Mouse (Mus musculus): ENCODE data around the gene Bnip2. TPM values are rescaled to one million over a fixed set of nuclear protein-coding genes. Genes with fewer than 3 reads are reported as not detected.
"Not testable (repeated sequence)": the region's sequence is repeated elsewhere in the genome, so short reads cannot be mapped to it uniquely, and the experiment has no call there.

The Bnip2 gene
- polyA plus RNA-seq, 1 experiment from 2014 or later, result 95.3 TPM

DNA sequence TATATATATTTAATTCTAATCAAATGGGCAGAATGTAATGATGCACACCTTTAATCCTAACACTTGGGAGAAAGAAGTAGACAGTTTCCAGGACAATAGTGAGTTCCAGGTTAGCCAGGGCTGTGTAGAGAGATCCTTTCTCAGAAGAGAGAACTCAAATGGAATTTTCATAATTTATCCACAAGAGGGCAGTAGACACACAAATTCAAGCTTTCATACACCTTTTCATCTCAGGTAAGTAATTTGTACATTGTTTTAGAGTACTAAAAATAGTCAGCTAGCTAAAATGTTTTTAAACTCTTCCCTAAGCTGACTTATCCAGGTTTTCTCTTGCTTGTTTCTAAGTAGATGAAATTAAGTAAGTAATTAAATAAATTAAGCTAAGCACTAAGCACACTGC lies 29.6 kb downstream of the Bnip2 start:
- Histone ChIP-seq H3K36me3 (ENCODE audit: control insufficient read depth, insufficient read depth, low read length) (peaks cover 3% of the 10 kb centered on the region; the same call in 1 of the 2 replicates), H3K4me1 (replicated peaks; ENCODE audit: control insufficient read depth, insufficient read depth, low read length) (peaks cover 30% of the 10 kb centered on the region)

DNA sequence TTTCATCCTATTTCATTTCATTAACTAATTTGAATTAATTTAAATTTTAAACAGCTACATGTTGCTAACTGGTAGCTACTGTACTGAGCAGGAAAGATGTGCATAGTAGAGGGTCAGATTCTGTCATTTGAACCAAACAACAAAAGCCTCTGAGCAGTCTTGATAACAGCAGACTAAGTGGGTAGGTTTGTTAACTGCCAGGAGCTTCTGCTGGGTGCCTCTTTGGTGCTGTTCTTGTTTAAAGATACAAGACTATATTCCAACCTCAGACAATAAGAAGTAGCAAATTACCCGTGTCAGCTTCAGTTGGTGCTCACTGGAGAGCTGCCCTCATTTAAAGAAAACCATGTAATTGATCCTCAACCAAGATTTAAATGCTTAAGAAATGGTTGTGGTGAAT lies 32.3 kb downstream of the Bnip2 start:
- 46% methylated on average over 1 of the region's 1 CpGs for WGBS

More for the DNA sequence above, 29.6 kb downstream of the Bnip2 start:
- no peak overlapping the region for H3K27ac ChIP-seq (ENCODE audit: low read depth, low read length)
- H3K4me2 ChIP-seq, result no peak overlapping the region
- H3K9ac ChIP-seq (ENCODE audit: low read depth, low read length), result no peak overlapping the region
- no peaks in the 10 kb centered on the region for H3K9me3 ChIP-seq (ENCODE audit: control insufficient read depth, low read length)
- no peak overlapping the region for H3K4me3 ChIP-seq (ENCODE audit: low read depth, low read length)
- ATAC-seq (replicated peaks; ENCODE audit: low FRiP score), result no peak
- no peaks in the 10 kb centered on the region for H3K27me3 ChIP-seq (replicated peaks; ENCODE audit: control insufficient read depth, insufficient read depth, low read length)
- no peak for DNase-seq (ENCODE audit: low spot score)

DNA sequence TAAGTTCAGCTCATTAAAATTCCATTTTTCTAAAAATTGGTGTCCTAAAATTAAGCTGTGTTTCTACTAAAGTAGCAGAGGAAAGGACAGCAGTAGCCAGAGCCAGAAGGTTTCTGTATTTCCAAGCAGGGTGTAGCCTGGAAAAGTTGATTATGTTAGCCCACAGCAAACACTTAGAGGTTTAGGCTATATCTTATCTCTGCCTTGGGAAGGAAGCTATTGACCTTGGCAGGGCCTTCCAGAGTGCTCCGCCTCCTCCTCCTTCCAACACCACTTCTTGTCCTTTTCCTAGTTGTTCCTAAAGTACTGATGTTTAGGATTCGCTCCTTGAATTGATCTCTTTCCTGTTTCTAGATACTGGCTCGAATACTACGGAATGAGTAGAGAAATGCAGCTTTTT lies 32.8 kb downstream of the Bnip2 start:
- Histone ChIP-seq H3K36me3 (ENCODE audit: control insufficient read depth, insufficient read depth, low read length) (peaks cover 3% of the 10 kb centered on the region; the same call in 1 of the 2 replicates), H3K9me3 (ENCODE audit: control insufficient read depth, low read length) (no peaks in the 10 kb centered on the region), H3K4me3 (ENCODE audit: low read depth, low read length) (no peak overlapping the region), H3K4me1 (replicated peaks; ENCODE audit: control insufficient read depth, insufficient read depth, low read length) (peaks cover 26% of the 10 kb centered on the region), H3K4me2 (peak overlapping the region; percentile 2; the same call in 1 of the 2 replicates), H3K27ac (ENCODE audit: low read depth, low read length) (no peak overlapping the region), H3K27me3 (replicated peaks; ENCODE audit: control insufficient read depth, insufficient read depth, low read length) (no peaks in the 10 kb centered on the region), H3K9ac (ENCODE audit: low read depth, low read length) (no peak overlapping the region)
- ATAC-seq (replicated peaks; ENCODE audit: low FRiP score), result 0 out of 2 replicates have a peak, but pooled peaks have one; percentile 42
- WGBS, result 76% methylated on average over 4 of the region's 4 CpGs
- no peak for DNase-seq (ENCODE audit: low spot score)

More for the DNA sequence above, 32.3 kb downstream of the Bnip2 start:
- Histone ChIP-seq H3K27ac (ENCODE audit: low read depth, low read length) (no peak overlapping the region), H3K4me1 (replicated peaks; ENCODE audit: control insufficient read depth, insufficient read depth, low read length) (peaks cover 26% of the 10 kb centered on the region), H3K9ac (ENCODE audit: low read depth, low read length) (no peak overlapping the region), H3K4me3 (ENCODE audit: low read depth, low read length) (no peak overlapping the region), H3K27me3 (replicated peaks; ENCODE audit: control insufficient read depth, insufficient read depth, low read length) (no peaks in the 10 kb centered on the region), H3K36me3 (ENCODE audit: control insufficient read depth, insufficient read depth, low read length) (peaks cover 3% of the 10 kb centered on the region; the same call in 1 of the 2 replicates), H3K9me3 (ENCODE audit: control insufficient read depth, low read length) (no peaks in the 10 kb centered on the region), H3K4me2 (peak overlapping the region; percentile 2; the same call in 1 of the 2 replicates)
- peak; percentile 74 for ATAC-seq (replicated peaks; ENCODE audit: low FRiP score)
- no peak for DNase-seq (ENCODE audit: low spot score)

DNA sequence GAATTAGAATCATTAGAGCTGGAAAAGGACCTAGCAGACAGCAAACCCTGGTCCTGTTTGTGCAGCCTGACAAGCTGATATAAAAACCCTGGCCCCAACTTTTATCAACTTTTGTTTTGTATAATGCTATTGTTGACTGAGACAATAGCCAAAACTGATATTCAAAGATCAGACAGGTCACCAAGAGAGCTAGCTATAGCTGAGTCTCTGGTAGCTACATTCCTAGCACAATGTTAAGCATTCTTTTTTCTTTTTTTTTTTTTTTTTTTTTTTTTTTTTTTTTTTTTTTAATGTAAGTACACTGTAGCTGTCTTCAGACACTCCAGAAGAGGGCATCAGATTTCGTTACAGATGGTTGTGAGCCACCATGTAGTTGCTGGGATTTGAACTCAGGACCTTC lies 34.3 kb downstream of the Bnip2 start:
- H3K9me3 ChIP-seq (ENCODE audit: control insufficient read depth, low read length), result not testable (repeated sequence)

DNA sequence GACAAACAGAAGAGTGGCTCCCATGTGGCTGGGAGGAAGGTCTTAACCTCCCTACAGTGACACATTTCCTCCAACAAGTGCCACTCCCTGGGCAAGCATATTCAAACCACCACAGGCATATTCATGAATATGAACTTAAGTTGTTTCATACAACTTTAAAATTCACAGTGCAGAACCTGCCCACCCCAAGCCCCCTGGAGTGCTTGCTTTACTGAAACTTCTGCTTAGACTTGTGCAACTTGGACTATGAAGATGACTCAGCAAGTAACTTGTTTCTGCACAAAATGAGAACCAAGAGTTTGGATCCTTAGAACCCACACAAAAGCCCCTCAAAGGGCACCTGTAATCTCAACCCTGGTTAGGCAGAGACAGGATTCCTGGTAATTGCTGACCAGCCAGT lies 35.4 kb downstream of the Bnip2 start:
- no peak overlapping the region for H3K27ac ChIP-seq (ENCODE audit: low read depth, low read length)
- peaks cover 26% of the 10 kb centered on the region for H3K4me1 ChIP-seq (replicated peaks; ENCODE audit: control insufficient read depth, insufficient read depth, low read length)
- no peak overlapping the region for H3K4me2 ChIP-seq
- peaks cover 3% of the 10 kb centered on the region; the same call in 1 of the 2 replicates for H3K36me3 ChIP-seq (ENCODE audit: control insufficient read depth, insufficient read depth, low read length)
- ATAC-seq (replicated peaks; ENCODE audit: low FRiP score), result no peak
- H3K9ac ChIP-seq (ENCODE audit: low read depth, low read length), result no peak overlapping the region
- no peaks in the 10 kb centered on the region for H3K9me3 ChIP-seq (ENCODE audit: control insufficient read depth, low read length)
- no peak for DNase-seq (ENCODE audit: low spot score)
- H3K4me3 ChIP-seq (ENCODE audit: low read depth, low read length), result no peak overlapping the region
- H3K27me3 ChIP-seq (replicated peaks; ENCODE audit: control insufficient read depth, insufficient read depth, low read length), result no peaks in the 10 kb centered on the region

More for the DNA sequence above, 34.3 kb downstream of the Bnip2 start:
- not testable (repeated sequence) for H3K9ac ChIP-seq (ENCODE audit: low read depth, low read length); DNase-seq (ENCODE audit: low spot score); H3K36me3 ChIP-seq (ENCODE audit: control insufficient read depth, insufficient read depth, low read length); ATAC-seq (replicated peaks; ENCODE audit: low FRiP score); H3K4me2 ChIP-seq; H3K27me3 ChIP-seq (replicated peaks; ENCODE audit: control insufficient read depth, insufficient read depth, low read length); H3K4me3 ChIP-seq (ENCODE audit: low read depth, low read length); H3K27ac ChIP-seq (ENCODE audit: low read depth, low read length)
- WGBS, result 53% methylated on average over 1 of the region's 1 CpGs
- H3K4me1 ChIP-seq (replicated peaks; ENCODE audit: control insufficient read depth, insufficient read depth, low read length), result peaks cover 26% of the 10 kb centered on the region

DNA sequence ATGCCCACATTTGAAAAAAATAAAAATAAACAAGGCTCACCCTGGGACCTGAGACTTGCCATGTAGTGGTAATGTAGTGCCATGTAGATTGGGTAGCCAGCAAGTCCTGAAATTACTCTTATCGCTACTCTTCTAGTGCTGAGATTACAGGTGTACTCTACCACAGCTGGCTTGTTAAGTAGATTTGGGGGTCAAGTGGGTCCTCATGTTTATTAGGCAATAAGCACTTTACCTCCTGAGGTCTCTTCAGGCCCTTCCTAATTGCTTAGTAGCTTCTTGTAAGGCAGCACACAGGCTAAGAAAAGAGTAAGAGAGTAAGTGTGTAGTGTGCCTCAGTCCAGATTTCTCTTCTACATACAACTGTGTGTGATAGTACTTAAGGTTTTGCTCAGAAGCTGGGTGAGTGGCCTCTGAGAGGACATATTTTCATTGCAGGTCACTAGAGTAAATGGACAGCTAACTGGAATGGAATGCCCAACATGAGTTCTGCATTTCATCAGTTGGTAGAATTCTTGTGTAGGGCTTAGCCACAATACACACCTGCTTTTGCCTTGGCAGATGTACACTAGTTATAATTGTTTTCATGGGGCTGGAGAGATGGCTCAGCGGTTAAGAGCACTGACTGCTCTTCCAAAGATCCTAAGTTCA lies 36.2 kb downstream of the Bnip2 start:
- Histone ChIP-seq H3K27ac (ENCODE audit: low read depth, low read length) (no peak overlapping the region), H3K4me2 (no peak overlapping the region), H3K27me3 (replicated peaks; ENCODE audit: control insufficient read depth, insufficient read depth, low read length) (no peaks in the 10 kb centered on the region; the same call in 1 of the 2 replicates), H3K9ac (ENCODE audit: low read depth, low read length) (no peak overlapping the region), H3K4me3 (ENCODE audit: low read depth, low read length) (no peak overlapping the region), H3K9me3 (ENCODE audit: control insufficient read depth, low read length) (no peaks in the 10 kb centered on the region), H3K4me1 (replicated peaks; ENCODE audit: control insufficient read depth, insufficient read depth, low read length) (peaks cover 26% of the 10 kb centered on the region), H3K36me3 (ENCODE audit: control insufficient read depth, insufficient read depth, low read length) (no peaks in the 10 kb centered on the region)
- WGBS, result 82% methylated on average over 2 of the region's 2 CpGs
- no peak for ATAC-seq (replicated peaks; ENCODE audit: low FRiP score)
- DNase-seq (ENCODE audit: low spot score), result no peak

DNA sequence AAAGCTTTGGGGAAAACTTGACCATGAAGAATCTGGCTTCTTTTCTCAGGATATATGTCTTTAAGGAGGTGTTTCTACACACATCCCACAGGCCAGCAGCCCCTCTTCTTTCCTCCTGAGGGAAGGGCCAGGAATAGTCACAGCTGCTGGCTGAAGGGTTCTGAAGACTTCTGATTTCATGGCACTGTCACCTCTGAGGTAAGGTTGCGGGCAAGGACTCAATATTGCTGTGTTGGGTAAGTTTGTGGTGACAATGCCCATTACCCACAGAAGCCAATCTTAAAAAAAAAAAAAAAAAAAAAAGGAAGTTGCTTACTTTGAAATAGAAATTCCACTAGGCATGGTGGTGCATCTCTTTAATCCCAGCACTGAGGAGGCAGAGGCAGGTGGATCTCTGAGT lies 42.9 kb downstream of the Bnip2 start:
- Histone ChIP-seq H3K9me3 (ENCODE audit: control insufficient read depth, low read length) (no peaks in the 10 kb centered on the region), H3K9ac (ENCODE audit: low read depth, low read length) (no peak overlapping the region), H3K4me3 (ENCODE audit: low read depth, low read length) (no peak overlapping the region), H3K27ac (ENCODE audit: low read depth, low read length) (no peak overlapping the region), H3K27me3 (replicated peaks; ENCODE audit: control insufficient read depth, insufficient read depth, low read length) (no peaks in the 10 kb centered on the region; the same call in 1 of the 2 replicates), H3K36me3 (ENCODE audit: control insufficient read depth, insufficient read depth, low read length) (no peaks in the 10 kb centered on the region), H3K4me1 (replicated peaks; ENCODE audit: control insufficient read depth, insufficient read depth, low read length) (no peaks in the 10 kb centered on the region), H3K4me2 (no peak overlapping the region)
- ATAC-seq (replicated peaks; ENCODE audit: low FRiP score) (no peak), DNase-seq (ENCODE audit: low spot score) (no peak)
- WGBS, result 68% methylated on average over 1 of the region's 1 CpGs

DNA sequence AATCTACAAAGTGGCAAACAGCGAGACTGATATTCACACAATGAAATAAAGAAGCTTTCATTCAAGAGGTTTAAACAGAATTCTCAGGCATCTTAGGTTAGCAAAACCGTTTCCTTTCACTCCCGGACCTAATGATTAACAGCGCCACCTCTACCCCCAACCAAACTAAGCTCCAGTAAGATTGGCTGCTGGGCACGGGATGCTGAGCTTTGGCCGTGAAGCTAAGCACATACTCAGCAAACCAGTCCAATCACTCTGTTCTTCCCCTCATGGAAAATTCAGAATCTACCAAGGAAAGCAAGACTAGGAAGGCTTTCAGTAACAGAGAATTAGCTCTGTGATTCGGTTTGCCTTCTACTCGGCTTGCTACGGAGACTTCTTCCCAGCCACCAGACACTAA lies 43.8 kb downstream of the Bnip2 start:
- Histone ChIP-seq H3K36me3 (ENCODE audit: control insufficient read depth, insufficient read depth, low read length) (no peaks in the 10 kb centered on the region), H3K27me3 (replicated peaks; ENCODE audit: control insufficient read depth, insufficient read depth, low read length) (no peaks in the 10 kb centered on the region; the same call in 1 of the 2 replicates), H3K4me3 (ENCODE audit: low read depth, low read length) (no peak overlapping the region), H3K9ac (ENCODE audit: low read depth, low read length) (no peak overlapping the region), H3K4me1 (replicated peaks; ENCODE audit: control insufficient read depth, insufficient read depth, low read length) (no peaks in the 10 kb centered on the region), H3K27ac (ENCODE audit: low read depth, low read length) (no peak overlapping the region), H3K9me3 (ENCODE audit: control insufficient read depth, low read length) (no peaks in the 10 kb centered on the region), H3K4me2 (no peak overlapping the region)
- WGBS, result 66% methylated on average over 9 of the region's 9 CpGs
- DNase-seq (ENCODE audit: low spot score) (no peak), ATAC-seq (replicated peaks; ENCODE audit: low FRiP score) (no peak)

DNA sequence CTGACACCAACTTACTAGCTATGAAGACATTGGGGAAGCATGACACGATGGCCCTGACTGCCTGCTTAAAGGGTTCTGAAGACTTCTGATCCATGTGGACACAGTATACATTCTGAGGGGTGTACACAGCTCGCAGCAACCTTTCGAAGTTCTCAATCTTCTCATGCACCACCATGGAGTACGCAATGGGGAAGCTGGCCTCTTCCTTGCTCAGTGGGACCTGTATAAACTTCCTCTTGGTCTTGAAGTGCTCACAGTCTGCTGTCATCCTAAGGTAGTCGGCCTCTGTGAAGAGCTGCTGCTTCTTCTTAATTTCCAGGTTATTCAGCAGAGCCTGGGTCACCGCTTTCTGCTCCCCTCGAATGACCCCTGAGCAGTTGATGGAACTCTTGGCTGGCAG lies 45.4 kb downstream of the Bnip2 start:
- no peaks in the 10 kb centered on the region; the same call in 1 of the 2 replicates for H3K27me3 ChIP-seq (replicated peaks; ENCODE audit: control insufficient read depth, insufficient read depth, low read length)
- no peaks in the 10 kb centered on the region for H3K9me3 ChIP-seq (ENCODE audit: control insufficient read depth, low read length)
- ATAC-seq (replicated peaks; ENCODE audit: low FRiP score), result no peak
- no peaks in the 10 kb centered on the region for H3K36me3 ChIP-seq (ENCODE audit: control insufficient read depth, insufficient read depth, low read length)
- H3K4me1 ChIP-seq (replicated peaks; ENCODE audit: control insufficient read depth, insufficient read depth, low read length), result no peaks in the 10 kb centered on the region
- no peak overlapping the region for H3K4me2 ChIP-seq
- H3K9ac ChIP-seq (ENCODE audit: low read depth, low read length), result no peak overlapping the region
- no peak overlapping the region for H3K4me3 ChIP-seq (ENCODE audit: low read depth, low read length)
- H3K27ac ChIP-seq (ENCODE audit: low read depth, low read length), result no peak overlapping the region
- DNase-seq (ENCODE audit: low spot score), result no peak
- 73% methylated on average over 7 of the region's 7 CpGs for WGBS

Measured in liver, embryonic 11.5 days (tissue).